Mouse (Mus musculus): Measurements from ENCODE around the gene Itk.

Gene Itk

GRCm38 (mm10) chr11:46360991-46361665, 28.2 kb downstream of the Itk start:
- no peak for DNase-seq (ENCODE audit: low read depth, low spot score)

- no peak for DNase-seq (ENCODE audit: low read depth, low spot score)
These were observed 30.9 kb downstream of the Itk start for GRCm38 (mm10) chr11:46358369-46358768.

- no peak for DNase-seq (ENCODE audit: low read depth, low spot score)
These were observed 39.5 kb downstream of the Itk start for GRCm38 (mm10) chr11:46349681-46350410.

DNA sequence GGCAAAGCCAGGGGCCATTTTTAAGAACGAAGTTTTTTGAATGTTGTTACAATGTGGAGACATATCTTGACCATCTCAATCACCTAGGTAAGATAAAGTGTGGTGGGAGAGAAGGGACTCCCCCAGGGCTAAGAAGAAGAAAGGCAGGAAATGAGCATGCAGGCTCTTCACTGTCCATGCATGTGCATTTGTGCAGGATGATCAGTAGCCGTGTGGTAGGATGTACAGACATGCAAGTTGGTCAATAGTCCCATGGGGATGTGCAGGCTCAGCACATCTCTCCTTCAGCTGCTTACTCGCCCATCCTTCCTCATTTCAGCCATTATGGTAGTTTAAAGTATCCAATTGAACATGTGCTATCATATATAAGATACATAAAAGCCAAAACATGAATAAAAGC, 40.9 kb downstream of the Itk start:
- no peak for DNase-seq (ENCODE audit: low read depth, low spot score)

GRCm38 (mm10) chr11:46347756-46348155, 41.6 kb downstream of the Itk start:
- DNase-seq (ENCODE audit: low read depth, low spot score) = no peak

DNA sequence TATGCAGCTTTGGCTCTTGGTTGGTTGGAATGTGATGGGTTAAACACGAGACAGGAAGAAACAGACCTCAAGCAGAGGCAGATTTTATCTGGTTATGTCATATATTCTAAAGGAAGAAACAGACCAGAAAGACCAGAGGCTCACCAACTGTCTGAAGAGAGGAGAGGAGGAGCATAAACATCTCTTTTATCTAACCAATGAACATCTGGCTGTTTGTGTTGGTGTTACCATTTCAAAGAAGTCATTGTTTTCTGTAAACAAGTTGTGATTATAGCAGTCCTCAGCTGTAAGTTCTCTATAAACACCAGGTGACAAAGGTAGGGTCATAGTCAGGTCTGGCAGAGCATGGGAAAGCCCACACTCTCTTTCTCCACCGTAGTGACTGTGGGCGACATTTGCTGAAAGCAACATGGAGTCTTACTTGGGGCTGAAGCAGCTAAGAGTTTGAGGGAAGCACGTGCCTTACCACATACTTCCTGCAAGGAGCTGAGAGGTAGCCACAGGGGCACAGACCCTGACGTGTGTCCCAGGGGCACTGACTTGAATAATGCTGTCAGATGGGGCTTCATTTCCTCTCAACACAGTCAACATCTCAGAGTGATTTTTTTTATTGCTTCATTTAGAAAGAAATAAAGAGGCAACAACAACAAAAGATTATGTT, 45.3 kb downstream of the Itk start:
- no peak for DNase-seq (ENCODE audit: low read depth, low spot score)

GRCm38 (mm10) chr11:46341960-46342359, 47.4 kb downstream of the Itk start:
- no peak for DNase-seq (ENCODE audit: low read depth, low spot score)

DNA sequence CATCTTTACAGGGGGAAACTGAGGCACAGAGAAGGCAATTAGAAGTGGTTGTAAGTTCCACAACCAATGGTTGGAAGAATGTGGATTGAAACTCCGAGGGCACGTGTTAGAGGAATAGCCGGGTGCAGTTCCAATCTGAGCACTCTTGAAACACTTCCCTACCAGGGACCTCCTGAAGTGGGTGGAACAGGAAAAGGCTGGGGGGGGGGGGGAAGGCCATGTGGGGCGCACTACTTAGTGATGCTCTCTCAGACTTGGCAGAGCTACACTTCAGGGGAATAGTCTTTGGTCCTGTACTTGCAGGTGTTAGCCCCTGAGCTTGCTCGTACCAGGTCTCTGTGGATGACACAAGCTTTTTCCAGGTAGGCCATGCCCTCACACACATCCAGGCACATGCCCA, 53.3 kb downstream of the Itk start:
- DNase-seq (ENCODE audit: low read depth, low spot score) = no peak

GRCm38 (mm10) chr11:46332217-46332616, 57.1 kb downstream of the Itk start:
- DNase-seq (ENCODE audit: low read depth, low spot score) = no peak

- DNase-seq (ENCODE audit: low read depth, low spot score) = no peak
These were observed 62.9 kb downstream of the Itk start for GRCm38 (mm10) chr11:46326271-46327015.

DNA sequence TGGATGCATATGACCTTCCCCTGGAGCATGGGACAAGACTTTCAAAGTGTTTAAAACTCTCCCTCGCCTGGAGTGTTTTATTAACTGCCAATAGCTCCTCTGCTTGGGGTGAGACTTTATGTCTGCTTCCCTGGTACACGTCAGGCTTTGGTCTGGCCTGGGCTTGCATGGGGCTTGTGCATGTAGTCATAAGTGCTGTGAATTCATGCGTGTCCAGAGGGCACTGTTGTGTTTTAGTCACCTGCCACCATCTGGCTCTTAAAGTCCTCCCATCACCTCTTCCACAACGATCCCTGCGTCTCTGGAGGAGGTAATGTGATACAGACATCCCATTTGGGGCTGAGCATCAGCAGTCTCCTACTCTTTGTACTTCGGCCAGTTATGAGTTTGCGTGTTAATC, 67.8 kb downstream of the Itk start:
- no peak for DNase-seq (ENCODE audit: low read depth, low spot score)

DNA sequence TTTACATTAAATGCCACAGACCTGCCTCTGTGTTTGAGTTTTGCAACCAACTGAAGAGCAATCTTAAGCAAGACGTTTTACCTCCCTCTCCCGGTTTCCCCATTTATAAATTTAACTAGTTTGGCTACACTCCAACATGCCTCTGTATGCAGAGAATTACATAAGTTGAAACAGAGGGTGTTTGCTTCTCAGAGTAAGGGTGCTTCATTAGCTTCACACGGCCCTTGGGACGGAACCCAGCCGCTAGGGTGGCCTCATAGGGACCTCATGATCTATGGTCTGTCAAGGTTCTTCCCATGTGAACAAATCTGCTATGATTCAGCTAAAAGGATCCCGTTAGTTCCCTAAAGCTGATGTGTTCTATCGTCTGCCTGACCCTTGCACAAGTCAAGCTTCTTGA, 74.8 kb downstream of the Itk start:
- no peak for DNase-seq (ENCODE audit: low read depth, low spot score)

- no peak for DNase-seq (ENCODE audit: low read depth, low spot score)
These were observed 75.5 kb downstream of the Itk start for GRCm38 (mm10) chr11:46313851-46314250.

DNA sequence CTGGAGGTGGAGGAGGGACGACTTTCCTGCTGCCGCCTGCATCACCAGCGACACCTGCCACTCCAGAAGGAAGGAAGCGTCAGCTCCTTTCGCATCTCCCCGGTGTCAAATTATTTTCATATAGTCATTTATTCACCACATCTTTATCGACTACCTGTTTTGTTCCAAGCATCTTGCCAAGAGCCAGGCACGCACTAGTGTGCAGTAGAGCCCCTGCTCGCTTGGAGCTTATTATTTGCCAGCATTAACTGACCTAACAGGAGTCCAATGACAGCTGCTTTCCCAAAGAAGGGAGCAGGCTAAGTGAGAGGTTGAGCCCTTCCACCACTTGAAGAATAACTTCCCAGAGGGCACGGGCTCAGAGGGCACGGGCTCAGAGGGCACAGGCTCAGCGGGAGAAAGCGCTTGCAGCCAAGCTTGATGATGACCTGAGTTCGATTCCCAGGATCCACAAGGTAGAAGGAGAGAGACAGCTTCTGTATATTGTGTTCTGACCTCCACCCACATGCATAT, 76.7 kb downstream of the Itk start, which contains the start of gene Cyfip2:
Cyfip2 (minus strand) TSS at position 337 of the 513 bp plus-strand sequence.
- no peak for DNase-seq (ENCODE audit: low read depth, low spot score)

GRCm38 (mm10) chr11:46311703-46312522, 77.4 kb downstream of the Itk start:
- peak; percentile 40 for DNase-seq (ENCODE audit: low read depth, low spot score)

- DNase-seq (ENCODE audit: low read depth, low spot score) = no peak
These were observed 78.1 kb downstream of the Itk start for GRCm38 (mm10) chr11:46311181-46311702.

GRCm38 (mm10) chr11:46310647-46311063, 78.7 kb downstream of the Itk start:
- no peak for DNase-seq (ENCODE audit: low read depth, low spot score)

DNA sequence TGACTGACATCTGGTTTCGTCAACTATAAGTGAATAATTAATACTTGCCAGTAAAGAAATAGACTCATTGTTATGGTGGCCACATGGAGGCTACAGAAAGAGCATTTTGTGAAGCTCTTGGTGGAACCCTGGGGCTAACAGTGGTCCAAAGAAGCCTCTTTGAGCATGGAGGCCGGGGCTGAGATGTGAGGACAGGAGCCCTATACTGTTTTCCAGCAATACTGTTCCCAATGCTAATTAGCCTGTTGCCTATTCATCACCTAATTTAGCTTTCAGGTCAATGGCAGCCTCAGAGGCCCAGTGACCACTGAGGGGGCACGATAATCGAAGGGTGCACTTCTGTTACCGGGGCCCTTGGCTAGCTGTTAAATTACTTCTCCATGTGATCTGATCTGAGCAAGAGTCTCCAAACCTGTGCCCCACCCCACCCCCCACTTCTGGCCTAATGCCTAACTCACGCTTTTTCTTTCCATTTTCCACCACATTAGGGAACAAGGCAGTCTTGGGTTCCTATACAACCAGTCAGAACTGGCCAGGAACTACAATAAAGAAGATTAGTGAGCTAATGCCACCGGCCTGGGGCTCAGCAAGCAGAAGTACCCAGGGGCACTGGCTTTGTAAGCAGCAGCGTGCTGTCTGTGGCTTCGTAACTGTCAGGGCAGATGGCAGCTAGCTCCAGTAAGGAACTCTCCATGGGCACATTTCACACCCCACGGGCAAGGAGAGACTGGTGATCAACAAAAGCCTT, 79.3 kb downstream of the Itk start:
- DNase-seq (ENCODE audit: low read depth, low spot score) = no peak

- DNase-seq (ENCODE audit: low read depth, low spot score) = no peak
These were observed 80.1 kb downstream of the Itk start for GRCm38 (mm10) chr11:46309111-46309741.

Data from retina, adult 2 months (tissue).